Mouse (Mus musculus): ENCODE data around the gene Baz2b.

- TF ChIP-seq CTCF (IDR thresholded peaks at IDR 0.05; ENCODE audit: low read depth): no peak
- TF ChIP-seq EP300 (optimal IDR thresholded peaks at IDR 0.05): no peak
These were observed 212.7 kb downstream of the Baz2b start for GRCm38 (mm10) chr2:59996911-59997310.
